In genomic region chr4:132211091-132211942, GRCm38 (mm10) we compare ENCODE assay signal across 7 mouse cellular contexts. TPM values are rescaled to one million over a fixed set of nuclear protein-coding genes. Genes with fewer than 3 reads are reported as not detected.
DNase-seq lines count a peak whose midpoint lies in the region; ATAC-seq and TF ChIP-seq lines count a peak whose summit lies in the region.

No protein-coding gene starts in this region.

- H3K27me3 ChIP-seq in E14TG2a.4 (ENCODE audit: insufficient read depth, low read length) = 0 out of 2 replicates have a peak, but pooled peaks cover 4% of the 10 kb centered on the region
- H3K27me3 ChIP-seq in embryonic facial prominence, embryonic 14.5 days (replicated peaks; ENCODE audit: control insufficient read depth, insufficient read depth, low read length) = no peaks in the 10 kb centered on the region
- H3K27me3 ChIP-seq in heart, embryonic 15.5 days = no peaks in the 10 kb centered on the region
- no peaks in the 10 kb centered on the region for H3K27me3 ChIP-seq in midbrain, embryonic 14.5 days (ENCODE audit: control insufficient read depth, insufficient read depth, low read length)
- H3K27me3 ChIP-seq in stomach, embryonic 15.5 days (replicated peaks) = no peaks in the 10 kb centered on the region

- peaks cover 44% of the 10 kb centered on the region for H3K36me3 ChIP-seq in E14TG2a.4 (ENCODE audit: insufficient read depth, low read length)
- peaks cover 36% of the 10 kb centered on the region for H3K36me3 ChIP-seq in embryonic facial prominence, embryonic 14.5 days (ENCODE audit: control insufficient read depth, insufficient read depth, low read length)
- H3K36me3 ChIP-seq in heart, embryonic 15.5 days = peaks cover 23% of the 10 kb centered on the region
- peaks cover 28% of the 10 kb centered on the region; the same call in 1 of the 2 replicates for H3K36me3 ChIP-seq in midbrain, embryonic 14.5 days (ENCODE audit: control insufficient read depth, insufficient read depth, low read length)
- H3K36me3 ChIP-seq in stomach, embryonic 15.5 days = 0 out of 2 replicates have a peak, but pooled peaks cover 9% of the 10 kb centered on the region

- no peak for TF ChIP-seq CTCF in E14TG2a.4 (conservative IDR thresholded peaks at IDR 0.05; ENCODE audit: low read length)

- H3K9me3 ChIP-seq in E14TG2a.4 (ENCODE audit: low read length) = no peaks in the 10 kb centered on the region
- no peaks in the 10 kb centered on the region for H3K9me3 ChIP-seq in embryonic facial prominence, embryonic 14.5 days (ENCODE audit: control insufficient read depth, low read length)
- H3K9me3 ChIP-seq in heart, embryonic 15.5 days (replicated peaks) = no peaks in the 10 kb centered on the region
- no peaks in the 10 kb centered on the region for H3K9me3 ChIP-seq in midbrain, embryonic 14.5 days (ENCODE audit: control insufficient read depth, low read length)
- no peaks in the 10 kb centered on the region for H3K9me3 ChIP-seq in stomach, embryonic 15.5 days

- peak; percentile 80 for ATAC-seq in embryonic facial prominence, embryonic 14.5 days (ENCODE audit: low read depth)
- ATAC-seq in heart, embryonic 15.5 days (replicated peaks; ENCODE audit: insufficient number of reproducible peaks, insufficient read depth, low FRiP score, low read depth) = peak; percentile 69
- peak; percentile 83 for ATAC-seq in midbrain, embryonic 14.5 days (ENCODE audit: low FRiP score, low TSS enrichment)
- ATAC-seq in stomach, embryonic 15.5 days (ENCODE audit: insufficient read depth, low FRiP score, low read depth) = peak; percentile 48

- peaks cover 47% of the 10 kb centered on the region for H3K4me1 ChIP-seq in E14TG2a.4 (replicated peaks; ENCODE audit: low read depth, low read length)
- H3K4me1 ChIP-seq in embryonic facial prominence, embryonic 14.5 days (ENCODE audit: control insufficient read depth, insufficient read depth, low read length) = peaks cover 14% of the 10 kb centered on the region; the same call in 1 of the 2 replicates
- peaks cover 22% of the 10 kb centered on the region for H3K4me1 ChIP-seq in heart, embryonic 15.5 days (replicated peaks)
- peaks cover 23% of the 10 kb centered on the region for H3K4me1 ChIP-seq in midbrain, embryonic 14.5 days (ENCODE audit: control insufficient read depth, insufficient read depth, low read length)
- H3K4me1 ChIP-seq in stomach, embryonic 15.5 days = peaks cover 9% of the 10 kb centered on the region

- DNase-seq in adrenal gland, adult (ENCODE audit: inconsistent age in 2 of 2, low spot score in 1 of 2) = peak; percentile 45 to 80
- peak; percentile 3 for DNase-seq in embryonic facial prominence, embryonic 14.5 days (ENCODE audit: low spot score)
- peak; percentile 48 to 54 for DNase-seq in kidney, postnatal 4 days
- peak; percentile 35 for DNase-seq in midbrain, embryonic 14.5 days

- peak overlapping the region; percentile 99 for H3K9ac ChIP-seq in embryonic facial prominence, embryonic 14.5 days (ENCODE audit: low read depth, low read length)
- H3K9ac ChIP-seq in heart, embryonic 15.5 days = peak overlapping the region; percentile 94
- H3K9ac ChIP-seq in midbrain, embryonic 14.5 days (replicated peaks; ENCODE audit: low read length) = peak overlapping the region; percentile 99
- H3K9ac ChIP-seq in stomach, embryonic 15.5 days = peak overlapping the region; percentile 99

- H3K4me2 ChIP-seq in embryonic facial prominence, embryonic 14.5 days (ENCODE audit: low read depth, low read length) = peak overlapping the region; percentile 55
- peak overlapping the region; percentile 81 for H3K4me2 ChIP-seq in heart, embryonic 15.5 days
- peak overlapping the region; percentile 86 for H3K4me2 ChIP-seq in midbrain, embryonic 14.5 days (ENCODE audit: low read length)
- peak overlapping the region; percentile 65 for H3K4me2 ChIP-seq in stomach, embryonic 15.5 days

- H3K27ac ChIP-seq in embryonic facial prominence, embryonic 14.5 days (replicated peaks; ENCODE audit: low read depth, low read length) = peak overlapping the region; percentile 94
- H3K27ac ChIP-seq in heart, embryonic 15.5 days = peak overlapping the region; percentile 90
- H3K27ac ChIP-seq in midbrain, embryonic 14.5 days (replicated peaks; ENCODE audit: low read depth, low read length) = peak overlapping the region; percentile 97
- peak overlapping the region; percentile 94 for H3K27ac ChIP-seq in stomach, embryonic 15.5 days

- WGBS in embryonic facial prominence, embryonic 14.5 days = 2% methylated on average over 60 of the region's 89 CpGs
- WGBS in heart, embryonic 15.5 days = under 1% methylated on average over 83 of the region's 89 CpGs
- under 1% methylated on average over 85 of the region's 89 CpGs for WGBS in midbrain, embryonic 14.5 days
- WGBS in stomach, embryonic 15.5 days = under 1% methylated on average over 53 of the region's 89 CpGs

- H3K4me3 ChIP-seq in E14TG2a.4 (replicated peaks; ENCODE audit: low read length) = peak overlapping the region; percentile 93
- H3K4me3 ChIP-seq in embryonic facial prominence, embryonic 14.5 days (ENCODE audit: low read depth, low read length) = peak overlapping the region; percentile 98
- H3K4me3 ChIP-seq in heart, embryonic 15.5 days = peak overlapping the region; percentile 77
- peak overlapping the region; percentile 100 for H3K4me3 ChIP-seq in midbrain, embryonic 14.5 days (replicated peaks; ENCODE audit: low read depth, low read length)
- peak overlapping the region; percentile 96 for H3K4me3 ChIP-seq in stomach, embryonic 15.5 days (replicated peaks)

RNA-seq across cellular contexts. Expression of gene Ythdf2, which starts 0.8 kb away (rescaled TPM):
- 98.5 and 102 TPM in 2 replicates for polyA plus RNA-seq in embryonic facial prominence, embryonic 14.5 days (2014; fragmentation: Nextera tagmentation; extraction: Ambion mirVana)
- 57.8 and 61.7 TPM in 2 replicates for polyA plus RNA-seq in heart, embryonic 15.5 days (2015; fragmentation: Nextera tagmentation; extraction: Ambion mirVana)
- polyA plus RNA-seq in midbrain, embryonic 14.5 days (2014; fragmentation: Nextera tagmentation; extraction: Ambion mirVana) = 130 and 169 TPM in 2 replicates
- polyA plus RNA-seq in stomach, embryonic 15.5 days (2015; fragmentation: Nextera tagmentation; extraction: Ambion mirVana) = 73.3 and 79.5 TPM in 2 replicates

RNA-seq across cellular contexts. Expression of gene Gmeb1, which starts 50.1 kb away (rescaled TPM):
- 24.7 and 28.7 TPM in 2 replicates for polyA plus RNA-seq in embryonic facial prominence, embryonic 14.5 days (2014; fragmentation: Nextera tagmentation; extraction: Ambion mirVana)
- polyA plus RNA-seq in heart, embryonic 15.5 days (2015; fragmentation: Nextera tagmentation; extraction: Ambion mirVana) = 23.3 and 28.0 TPM in 2 replicates
- polyA plus RNA-seq in midbrain, embryonic 14.5 days (2014; fragmentation: Nextera tagmentation; extraction: Ambion mirVana) = 31.6 and 46.5 TPM in 2 replicates
- polyA plus RNA-seq in stomach, embryonic 15.5 days (2015; fragmentation: Nextera tagmentation; extraction: Ambion mirVana) = 30.1 and 30.3 TPM in 2 replicates

Comparison
In these comparisons a context has a peak if more than half of its experiments do, and no peak if none do; other contexts are left out.
1. Peak in every context shown above with its lines: DNase-seq, ATAC-seq, H3K4me3 ChIP-seq and H3K27ac ChIP-seq.
2. DNase-seq: peak in every context shown above with its lines; median percentile 62 in adrenal gland, adult; 51 in kidney, postnatal 4 days; 35 in midbrain, embryonic 14.5 days; 3 in embryonic facial prominence, embryonic 14.5 days.